Mouse (Mus musculus): ENCODE measurements around the gene Map3k6.

The Map3k6 gene

GRCm38 (mm10) chr4:133213661-133214060, 27.0 kb upstream of the Map3k6 start:
- no peak for DNase-seq (ENCODE audit: low spot score)

DNA sequence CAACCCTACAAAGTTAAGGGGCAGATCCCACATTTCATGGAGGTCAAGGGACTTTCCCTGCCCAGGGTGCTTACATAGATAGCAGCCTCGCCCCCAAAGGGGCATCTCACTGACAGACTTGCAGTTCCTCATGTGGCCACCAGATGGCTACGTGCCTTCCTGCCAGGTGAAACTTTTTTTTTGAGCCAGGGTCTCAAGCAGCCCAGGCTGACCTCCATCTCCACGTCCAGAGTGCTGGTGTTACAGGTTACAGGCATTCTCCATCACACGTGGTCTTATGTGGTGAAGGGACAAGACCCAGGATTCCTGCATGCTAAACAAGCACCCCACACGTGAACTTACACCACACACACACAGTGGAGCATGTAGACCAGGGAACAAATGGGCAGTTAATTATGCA, 23.0 kb upstream of the Map3k6 start:
- DNase-seq (ENCODE audit: low spot score): peak; percentile 66

DNA sequence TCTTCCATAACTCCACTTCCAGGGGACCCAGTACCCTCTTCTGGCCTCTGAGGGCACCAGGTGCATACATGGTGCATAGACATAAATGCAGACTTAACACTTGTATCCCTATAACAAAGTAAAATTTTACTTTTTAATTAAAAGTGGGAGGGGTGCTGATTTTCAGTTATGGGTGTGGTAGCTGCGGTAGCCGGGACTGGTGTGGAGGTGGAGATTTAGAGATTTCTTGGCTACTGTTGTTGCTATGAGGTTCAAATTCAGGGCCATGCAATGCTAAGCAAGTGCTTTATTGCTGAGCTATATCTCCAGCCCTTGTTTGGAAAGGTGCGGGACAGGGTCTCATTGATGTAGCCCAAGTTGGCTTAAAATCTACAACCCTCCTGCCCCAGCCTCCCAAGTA, 21.9 kb upstream of the Map3k6 start:
- DNase-seq (ENCODE audit: low spot score): no peak

DNA sequence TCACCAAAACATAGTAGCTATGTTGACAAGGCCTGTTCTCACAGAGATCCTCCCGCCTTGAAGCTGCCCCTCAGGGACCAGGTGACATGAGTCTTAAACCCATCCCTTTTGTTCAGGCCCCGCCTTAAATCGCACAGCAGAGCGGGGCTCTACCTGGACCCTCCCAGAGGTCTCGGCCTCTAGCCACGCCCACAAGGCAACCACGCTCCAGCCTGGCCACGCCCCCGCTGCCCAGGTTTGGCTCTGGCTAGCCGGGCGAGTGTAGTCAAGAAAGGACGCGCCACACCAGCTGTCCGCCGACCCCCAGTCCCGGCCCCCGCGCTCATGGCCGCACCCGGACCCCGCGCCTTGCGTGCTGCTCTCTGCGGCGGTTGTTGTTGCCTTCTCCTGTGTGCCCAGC, 20.0 kb upstream of the Map3k6 start:
- DNase-seq (ENCODE audit: low spot score): no peak

DNA sequence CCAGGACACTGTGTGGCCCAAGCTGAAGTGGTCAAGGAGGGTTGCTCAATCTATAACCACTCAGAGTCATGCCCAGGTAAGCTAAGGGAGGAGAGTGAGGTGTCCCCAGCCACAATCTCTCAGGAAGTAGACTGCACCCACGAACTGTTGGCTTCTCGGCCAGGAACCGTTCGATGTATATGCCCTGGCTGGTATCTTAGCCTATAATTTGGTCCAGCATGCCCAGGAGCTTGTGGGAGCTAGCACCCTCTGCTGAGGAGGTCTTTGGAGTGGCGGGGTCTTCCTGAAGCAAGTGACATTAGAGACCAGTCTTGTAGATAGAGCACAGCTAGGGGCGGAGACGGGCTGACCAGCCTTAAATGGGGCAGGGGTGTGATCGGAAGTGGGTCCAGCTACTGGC, 18.9 kb upstream of the Map3k6 start:
- DNase-seq (ENCODE audit: low spot score): no peak

- DNase-seq (ENCODE audit: low spot score): no peak
Observed at GRCm38 (mm10) chr4:133223875-133224274, 16.7 kb upstream of the Map3k6 start.

- no peak for DNase-seq (ENCODE audit: low spot score)
Observed at GRCm38 (mm10) chr4:133226073-133226472, 14.5 kb upstream of the Map3k6 start.

DNA sequence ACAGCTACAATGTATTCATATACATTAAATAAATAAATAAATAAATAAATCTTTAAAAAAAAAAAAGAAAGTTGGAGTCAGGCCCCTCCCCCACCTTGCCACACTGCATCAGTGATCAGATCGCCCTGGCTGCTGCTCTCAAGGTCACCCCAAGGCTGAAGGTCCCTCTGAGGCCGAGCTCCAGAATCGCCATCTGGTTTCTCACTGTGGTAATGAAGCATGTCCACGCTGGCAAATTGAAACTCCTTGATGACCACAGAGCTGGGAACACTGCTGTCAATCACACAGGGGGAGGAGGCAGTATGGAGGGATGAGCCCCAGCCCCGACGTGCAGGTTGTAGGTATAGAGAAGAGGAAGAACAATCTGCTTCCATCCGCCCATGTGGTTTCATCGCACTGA, 13.0 kb upstream of the Map3k6 start:
- no peak for DNase-seq (ENCODE audit: low spot score)

- DNase-seq (ENCODE audit: low spot score): no peak
Observed at GRCm38 (mm10) chr4:133229582-133229981, 11.0 kb upstream of the Map3k6 start.

GRCm38 (mm10) chr4:133233285-133233976, 7.2 kb upstream of the Map3k6 start:
- DNase-seq (ENCODE audit: low spot score): peak; percentile 62

- no peak for DNase-seq (ENCODE audit: low spot score)
Observed at GRCm38 (mm10) chr4:133234771-133235170, 5.8 kb upstream of the Map3k6 start.

DNA sequence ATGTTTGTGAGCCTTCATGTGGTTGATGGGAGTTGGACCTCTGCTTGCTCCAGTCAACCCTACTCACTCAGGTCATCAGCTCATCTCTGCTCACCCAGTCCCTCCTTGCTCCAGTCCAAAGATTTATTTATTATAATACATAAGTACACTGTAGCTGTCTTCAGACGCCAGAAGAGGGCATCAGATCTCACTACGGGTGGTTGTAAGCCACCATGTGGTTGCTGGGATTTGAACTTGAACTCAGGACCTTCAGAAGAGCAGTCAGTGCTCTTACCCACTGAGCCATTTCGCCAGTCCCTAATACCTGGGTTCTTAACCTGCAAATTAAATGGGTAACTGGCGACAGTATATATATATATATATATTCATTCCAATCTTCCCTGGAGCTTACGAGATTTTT, 5.2 kb upstream of the Map3k6 start:
- DNase-seq (ENCODE audit: low spot score): no peak

DNA sequence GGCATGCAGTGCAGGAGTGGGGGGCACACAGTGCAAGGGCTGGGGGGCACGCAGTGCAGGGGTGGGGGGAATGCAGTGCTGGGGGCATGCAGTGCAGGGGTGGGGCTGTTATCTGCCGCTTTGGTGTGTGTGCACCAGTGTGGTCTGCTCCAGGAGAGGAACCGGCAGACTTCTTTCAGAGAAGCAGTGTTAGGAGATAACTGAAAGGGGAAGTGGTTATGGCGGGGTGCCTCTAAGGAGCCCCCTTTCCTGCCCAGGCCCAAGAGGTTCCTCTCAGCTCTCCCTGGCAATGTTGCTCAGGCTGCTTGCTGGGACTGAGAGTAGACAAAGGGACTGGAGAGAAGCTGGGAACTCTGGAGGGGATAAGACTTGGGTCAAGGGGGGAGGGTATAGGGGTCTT, 2.7 kb upstream of the Map3k6 start:
- DNase-seq (ENCODE audit: low spot score): no peak

- DNase-seq (ENCODE audit: low spot score): peak; percentile 80
Observed at GRCm38 (mm10) chr4:133240934-133241908, 603 bp downstream of the Map3k6 start.

DNA sequence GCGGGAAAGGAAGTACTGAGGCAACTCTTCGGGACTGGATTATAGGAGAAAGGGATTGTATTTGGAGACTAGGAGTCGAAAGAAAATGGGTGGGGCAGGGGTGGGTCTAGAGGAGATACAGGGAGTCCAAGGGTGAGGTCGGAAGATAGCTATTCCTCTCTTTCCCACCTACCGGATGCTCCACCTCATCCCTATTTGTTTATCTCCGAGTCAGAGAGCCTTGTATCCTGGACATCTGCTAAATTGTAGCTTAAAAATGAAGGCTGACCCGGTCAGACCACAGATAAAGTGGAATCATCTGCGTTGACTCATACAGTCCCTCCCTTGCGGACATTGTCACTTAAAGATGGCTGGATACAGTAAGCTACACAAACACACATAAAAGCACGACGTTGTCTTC, 1.3 kb downstream of the Map3k6 start:
- no peak for DNase-seq (ENCODE audit: low spot score)

DNA sequence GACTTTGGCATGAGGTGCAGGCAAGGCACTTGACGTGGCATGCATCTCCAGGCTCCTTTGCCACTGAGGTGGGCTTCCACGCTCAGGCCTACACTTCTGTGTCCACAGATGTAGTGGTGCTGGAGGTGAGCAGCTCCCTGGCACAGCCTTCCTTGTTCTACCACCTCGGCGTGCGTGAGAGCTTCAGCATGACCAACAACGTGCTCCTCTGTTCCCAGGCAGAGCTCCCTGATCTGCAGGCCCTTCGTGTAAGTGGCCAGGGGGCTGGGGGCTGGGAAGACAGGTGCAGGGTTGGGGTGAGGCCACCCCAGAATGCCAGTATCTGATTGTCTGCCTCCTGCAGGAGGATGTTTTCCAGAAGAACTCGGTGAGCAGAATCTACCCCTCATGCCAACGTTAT, 2.1 kb downstream of the Map3k6 start:
- DNase-seq (ENCODE audit: low spot score): no peak

DNA sequence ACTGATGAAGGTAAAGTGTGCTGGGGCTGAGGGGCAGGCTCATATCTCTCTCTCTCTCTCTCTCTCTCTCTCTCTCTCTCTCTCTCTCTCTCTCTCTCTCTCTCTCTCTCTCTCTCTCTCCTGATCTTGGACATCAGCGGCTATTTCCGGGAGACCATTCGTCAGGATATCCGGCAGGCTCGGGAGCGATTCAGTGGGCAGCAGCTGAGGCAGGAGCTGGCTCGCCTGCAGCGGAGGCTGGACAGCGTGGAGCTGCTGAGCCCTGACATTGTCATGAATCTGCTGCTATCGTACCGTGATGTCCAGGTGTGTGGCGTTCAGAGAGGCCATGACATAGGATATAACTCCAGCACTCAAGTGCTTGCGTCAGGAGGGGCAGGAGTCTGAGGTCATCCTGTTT, 2.9 kb downstream of the Map3k6 start:
- no peak for DNase-seq (ENCODE audit: low spot score)

DNA sequence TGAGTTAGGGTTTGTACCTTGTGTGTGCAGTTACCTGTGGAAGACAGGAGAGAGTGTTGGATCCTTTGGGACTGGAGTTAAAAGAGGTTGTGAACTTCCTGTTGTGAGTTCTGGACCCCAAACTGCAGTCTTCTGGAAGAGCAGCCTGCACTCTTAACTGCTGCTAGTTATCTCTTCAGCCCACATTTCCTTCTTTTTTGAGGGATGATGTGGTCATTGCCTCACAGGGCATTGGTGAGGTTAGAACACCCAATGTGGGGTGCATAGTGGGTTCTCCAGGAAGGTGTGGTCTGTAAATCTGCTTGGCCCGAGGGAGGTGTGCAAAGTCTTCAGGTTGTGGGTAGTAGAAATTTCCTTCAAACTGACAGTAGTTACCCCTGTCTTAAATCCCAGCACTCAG, 3.7 kb downstream of the Map3k6 start:
- no peak for DNase-seq (ENCODE audit: low spot score)

GRCm38 (mm10) chr4:133247072-133247471, 6.5 kb downstream of the Map3k6 start:
- DNase-seq (ENCODE audit: low spot score): no peak

DNA sequence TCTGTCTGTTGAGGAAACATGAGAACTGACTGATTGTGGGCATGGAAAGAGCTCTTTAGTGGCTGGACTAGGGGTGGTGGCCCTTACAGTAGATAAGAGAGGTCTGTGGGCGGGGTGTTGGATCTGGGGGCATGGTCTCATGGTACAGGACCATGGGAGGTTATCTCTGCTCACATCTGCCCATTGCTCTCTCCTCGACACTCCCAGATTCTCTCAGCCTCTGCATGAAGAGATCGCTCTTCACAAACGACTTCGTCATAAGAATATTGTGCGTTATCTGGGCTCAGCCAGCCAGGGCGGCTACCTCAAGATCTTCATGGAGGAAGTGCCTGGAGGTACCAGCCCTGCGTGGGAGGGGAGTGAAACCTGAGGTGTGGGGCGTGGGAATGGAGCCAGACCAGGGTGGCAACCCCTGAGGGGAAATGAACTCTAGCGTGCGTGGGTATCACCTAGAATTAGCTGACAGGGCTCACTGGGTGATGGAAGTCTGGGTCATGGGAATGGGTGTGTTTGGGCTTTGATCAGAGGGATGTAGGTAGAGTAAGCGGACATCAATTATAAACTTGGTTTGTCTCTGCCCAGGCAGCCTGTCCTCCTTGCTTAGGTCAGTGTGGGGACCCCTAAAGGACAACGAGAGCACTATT, 7.3 kb downstream of the Map3k6 start:
- peak; percentile 88 for DNase-seq (ENCODE audit: low spot score)

- peak; percentile 73 for DNase-seq (ENCODE audit: low spot score)
Observed at GRCm38 (mm10) chr4:133250609-133251008, 10.0 kb downstream of the Map3k6 start.

GRCm38 (mm10) chr4:133251214-133251613, 10.6 kb downstream of the Map3k6 start:
- no peak for DNase-seq (ENCODE audit: low spot score)

DNA sequence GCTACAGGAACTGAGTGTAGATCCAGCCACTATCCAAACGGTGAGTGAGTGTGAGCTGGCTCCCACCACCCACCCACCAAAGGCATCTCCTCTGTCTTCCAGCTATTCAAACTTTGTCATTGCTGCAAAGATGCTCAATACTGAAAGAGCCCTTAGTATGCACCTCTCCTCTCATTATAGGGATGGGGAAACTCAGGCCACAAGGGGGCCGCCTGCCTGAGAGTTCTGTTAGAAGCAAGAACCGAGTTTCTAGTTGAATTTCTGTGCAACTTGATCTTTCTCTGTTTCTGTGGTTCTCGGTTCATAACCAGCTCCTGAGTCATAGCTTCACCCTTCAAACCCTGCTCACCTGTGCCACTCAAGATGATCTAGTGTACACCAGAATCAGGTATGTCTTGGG, 11.5 kb downstream of the Map3k6 start:
- DNase-seq (ENCODE audit: low spot score): no peak
